Mouse (Mus musculus) CH12.LX (cell line): ENCODE data around the gene Scube3. TPM values are rescaled to one million over a fixed set of nuclear protein-coding genes. Genes with fewer than 3 reads are reported as not detected.

Source experiments
- DNase-seq: peaks from one replicate; pipeline ENCODE4 v3.0.0-alpha.2; 2013; ENCODE audit errors: extremely low read depth
- H3K27ac ChIP-seq: 2 replicates; pipeline ENCODE4 v1.5.1; 2012; ENCODE audit warnings: low read depth, mild to moderate bottlenecking, control low read depth, moderate library complexity; ENCODE audit not compliant: insufficient read depth
- H3K27me3 ChIP-seq: replicated peaks from 2 replicates; pipeline ENCODE3; 2012; ENCODE audit warnings: inconsistent platforms
- H3K36me3 ChIP-seq, 2 experiments: replicated peaks in 1 of 2; 2 replicates each; pipeline versions ENCODE3 to v1.6.1; 2012; ENCODE audit warnings: inconsistent platforms in 1 of 2, low read length in 1 of 2, mild to moderate bottlenecking in 1 of 2, mixed read lengths in 1 of 2, moderate library complexity in 1 of 2; ENCODE audit not compliant: control insufficient read depth in 1 of 2, insufficient read depth in 1 of 2
- H3K4me1 ChIP-seq, 2 experiments: 2 replicates each; pipeline ENCODE4 v1.6.1; 2012; ENCODE audit warnings: inconsistent platforms in 1 of 2, moderate library complexity in 1 of 2; ENCODE audit not compliant: insufficient read depth in 2 of 2, control insufficient read depth in 1 of 2
- H3K4me2 ChIP-seq: 2 replicates; pipeline ENCODE4 v1.6.1; 2012; ENCODE audit warnings: low read depth, mild to moderate bottlenecking, control low read depth; ENCODE audit not compliant: poor library complexity, insufficient read depth, severe bottlenecking
- H3K4me3 ChIP-seq, 3 experiments: fragments of 150-350 bp in 1 of 3; sonication (generic) in 1 of 3; replicated peaks in 1 of 3; 2 replicates each; pipeline versions ENCODE3 to v1.5.1; 2011 to 2012; ENCODE audit warnings: low read depth in 2 of 3, low read length in 2 of 3, mild to moderate bottlenecking in 2 of 3, moderate library complexity in 2 of 3, control low read depth in 1 of 3, improper control_type of control experiment in 1 of 3, inconsistent platforms in 1 of 3, mixed read lengths in 1 of 3; ENCODE audit not compliant: poor library complexity in 1 of 3
- H3K79me2 ChIP-seq: replicated peaks from 2 replicates; pipeline ENCODE4 v1.6.1; 2012; ENCODE audit warnings: mild to moderate bottlenecking, moderate library complexity; ENCODE audit not compliant: control insufficient read depth, poor library complexity, insufficient read depth, severe bottlenecking; ENCODE audit errors: extremely low read depth
- H3K9ac ChIP-seq: 2 replicates; pipeline ENCODE4 v1.6.1; 2012; ENCODE audit warnings: low read depth, mild to moderate bottlenecking, control low read depth, moderate library complexity; ENCODE audit not compliant: insufficient read depth
- H3K9me3 ChIP-seq: replicated peaks from 2 replicates; pipeline ENCODE3; 2012; ENCODE audit warnings: low read length, inconsistent platforms, mixed read lengths
- BHLHE40 ChIP-seq: IDR thresholded peaks from 2 replicates; pipeline ENCODE4 v1.6.1; 2011; ENCODE audit warnings: mild to moderate bottlenecking, low read depth, low read length, improper control_type of control experiment
- CHD1 ChIP-seq: IDR thresholded peaks from 2 replicates; pipeline ENCODE4 v1.6.1; 2012; ENCODE audit warnings: low read depth, low read length, improper control_type of control experiment, inconsistent platforms
- CHD2 ChIP-seq: IDR thresholded peaks from 2 replicates; pipeline ENCODE4 v1.6.1; 2011; ENCODE audit warnings: low read length, improper control_type of control experiment
- CTCF ChIP-seq, 2 experiments: IDR thresholded peaks in 1 of 2; conservative IDR thresholded peaks in 1 of 2; 2 replicates each; pipeline ENCODE4 v1.5.1; 2011 to 2012; ENCODE audit warnings: low read depth in 2 of 2, low read length in 2 of 2, improper control_type of control experiment in 1 of 2, inconsistent platforms in 1 of 2, mild to moderate bottlenecking in 1 of 2, moderate library complexity in 1 of 2
- E2F4 ChIP-seq: IDR thresholded peaks from 2 replicates; pipeline ENCODE4 v1.6.1; 2011; ENCODE audit warnings: low read depth, low read length, improper control_type of control experiment; ENCODE audit not compliant: insufficient replicate concordance
- ELF1 ChIP-seq: IDR thresholded peaks from 2 replicates; pipeline ENCODE4 v1.6.1; 2014; ENCODE audit warnings: low read depth, mild to moderate bottlenecking, inconsistent platforms, low read length, improper control_type of control experiment
- EP300 ChIP-seq: IDR thresholded peaks from 2 replicates; pipeline ENCODE4 v1.6.1; 2011; ENCODE audit warnings: low read length, improper control_type of control experiment
- ETS1 ChIP-seq: conservative IDR thresholded peaks from 2 replicates; pipeline ENCODE4 v1.6.1; 2012; ENCODE audit warnings: low read depth, mild to moderate bottlenecking, inconsistent platforms, low read length, improper control_type of control experiment, moderate library complexity
- GABPA ChIP-seq: IDR thresholded peaks from 2 replicates; pipeline ENCODE4 v1.6.1; 2012; ENCODE audit warnings: low read depth, low read length, improper control_type of control experiment, inconsistent platforms; ENCODE audit not compliant: insufficient replicate concordance
- JUN ChIP-seq: IDR thresholded peaks from 2 replicates; pipeline ENCODE4 v1.6.1; 2011; ENCODE audit warnings: low read depth, mild to moderate bottlenecking, low read length, improper control_type of control experiment, moderate library complexity; ENCODE audit not compliant: insufficient read depth
- JUND ChIP-seq: conservative IDR thresholded peaks from 2 replicates; pipeline ENCODE4 v1.6.1; 2011; ENCODE audit warnings: low read depth, low read length, improper control_type of control experiment
- KAT2A ChIP-seq: IDR thresholded peaks from 2 replicates; pipeline ENCODE4 v1.6.1; 2012; ENCODE audit warnings: low read length, improper control_type of control experiment, inconsistent platforms; ENCODE audit not compliant: insufficient replicate concordance
- MAX ChIP-seq: IDR thresholded peaks from 2 replicates; pipeline ENCODE4 v1.6.1; 2011; ENCODE audit warnings: low read length, improper control_type of control experiment
- MAZ ChIP-seq: IDR thresholded peaks from 2 replicates; pipeline ENCODE4 v1.6.1; 2012; ENCODE audit warnings: low read depth, mild to moderate bottlenecking, inconsistent platforms, low read length, improper control_type of control experiment, moderate library complexity
- MXI1 ChIP-seq: IDR thresholded peaks from 2 replicates; pipeline ENCODE4 v1.6.1; 2011; ENCODE audit warnings: mild to moderate bottlenecking, low read depth, low read length, improper control_type of control experiment
- MYC ChIP-seq: IDR thresholded peaks from 2 replicates; pipeline ENCODE4 v1.6.1; 2011; ENCODE audit warnings: low read depth, mild to moderate bottlenecking, improper control_type of control experiment, low read length
- NELFE ChIP-seq: IDR thresholded peaks from 2 replicates; pipeline ENCODE4 v1.6.1; 2011; ENCODE audit warnings: low read depth, low read length, improper control_type of control experiment
- POLR2A ChIP-seq: IDR thresholded peaks from 2 replicates; pipeline ENCODE4 v1.6.1; 2011; ENCODE audit warnings: low read depth, mild to moderate bottlenecking, improper control_type of control experiment, low read length
- RAD21 ChIP-seq: IDR thresholded peaks from 2 replicates; pipeline ENCODE4 v1.6.1; 2011; ENCODE audit warnings: low read depth, mild to moderate bottlenecking, low read length, improper control_type of control experiment, moderate library complexity
- RCOR1 ChIP-seq: conservative IDR thresholded peaks from 2 replicates; pipeline ENCODE4 v1.6.1; 2012; ENCODE audit warnings: low read depth, mild to moderate bottlenecking, inconsistent platforms, low read length, improper control_type of control experiment
- SIN3A ChIP-seq: IDR thresholded peaks from 2 replicates; pipeline ENCODE4 v1.6.1; 2012; ENCODE audit warnings: low read length, improper control_type of control experiment, inconsistent platforms
- SMC3 ChIP-seq: IDR thresholded peaks from 2 replicates; pipeline ENCODE4 v1.6.1; 2011; ENCODE audit warnings: low read depth, low read length, improper control_type of control experiment
- TBP ChIP-seq: conservative IDR thresholded peaks from 2 replicates; pipeline ENCODE4 v1.6.1; 2011; ENCODE audit warnings: low read depth, low read length, improper control_type of control experiment
- TCF12 ChIP-seq: IDR thresholded peaks from 2 replicates; pipeline ENCODE4 v1.6.1; 2014; ENCODE audit warnings: low read depth, mild to moderate bottlenecking, inconsistent platforms, low read length, improper control_type of control experiment
- UBTF ChIP-seq: IDR thresholded peaks from 2 replicates; pipeline ENCODE4 v1.6.1; 2012; ENCODE audit warnings: low read depth, mild to moderate bottlenecking, inconsistent platforms, low read length, improper control_type of control experiment, moderate library complexity
- USF1 ChIP-seq: IDR thresholded peaks from 2 replicates; pipeline ENCODE4 v1.6.1; 2014; ENCODE audit warnings: low read depth, mild to moderate bottlenecking, inconsistent platforms, low read length, improper control_type of control experiment
- USF2 ChIP-seq: conservative IDR thresholded peaks from 2 replicates; pipeline ENCODE4 v1.6.1; 2011; ENCODE audit warnings: low read depth, low read length, improper control_type of control experiment
- ZC3H11A ChIP-seq: IDR thresholded peaks from 2 replicates; pipeline ENCODE4 v1.6.1; 2012; ENCODE audit warnings: low read depth, mild to moderate bottlenecking, inconsistent platforms, low read length, improper control_type of control experiment
- ZMIZ1 ChIP-seq: IDR thresholded peaks from 2 replicates; pipeline ENCODE4 v1.6.1; 2012; ENCODE audit warnings: low read depth, mild to moderate bottlenecking, inconsistent platforms, low read length, improper control_type of control experiment
- ZNF384 ChIP-seq: IDR thresholded peaks from 2 replicates; pipeline ENCODE4 v1.6.1; 2012; ENCODE audit warnings: low read depth, low read length, improper control_type of control experiment, inconsistent platforms
- dilution Hi-C: fragments of 300-500 bp; cut with MboI; formaldehyde crosslinking; loops from 2 replicates; pipeline ENCODE4 v1.14.3; 2020; ENCODE audit warnings: low sequenced_read_pairs; ENCODE audit not compliant: extremely low pct_unique_long_range_greater_than_20kb, extremely low pct_ligation_motif_present
- in situ Hi-C: fragments of 300-500 bp; cut with MboI; formaldehyde crosslinking; loops from 3 replicates; pipeline ENCODE4 v1.14.3; 2019; ENCODE audit warnings: low sequenced_read_pairs, low pct_ligation_motif_present, low pct_unique_long_range_greater_than_20kb, mixed read lengths
- polyA plus RNA-seq: library from polyadenylated mRNA; unstranded; fragments of >175 nt; gene quantifications from 2 replicates; pipeline ENCODE4 v1.2.1, GENCODE M21; 2012; ENCODE audit warnings: low read depth; ENCODE audit not compliant: insufficient read length
- total RNA-seq, 2 experiments: library from RNA; depleted of rRNA; stranded (reverse); fragments of 300-350 nt in 1 of 2; fragments of >200 nt in 1 of 2; gene quantifications; 2 replicates each; pipeline ENCODE4 v1.2.3; 2012 to 2014

Scube3 gene
- total and polyA plus RNA-seq, 3 experiments = 0.08 to 0.19 TPM; not detected in 1

DNA sequence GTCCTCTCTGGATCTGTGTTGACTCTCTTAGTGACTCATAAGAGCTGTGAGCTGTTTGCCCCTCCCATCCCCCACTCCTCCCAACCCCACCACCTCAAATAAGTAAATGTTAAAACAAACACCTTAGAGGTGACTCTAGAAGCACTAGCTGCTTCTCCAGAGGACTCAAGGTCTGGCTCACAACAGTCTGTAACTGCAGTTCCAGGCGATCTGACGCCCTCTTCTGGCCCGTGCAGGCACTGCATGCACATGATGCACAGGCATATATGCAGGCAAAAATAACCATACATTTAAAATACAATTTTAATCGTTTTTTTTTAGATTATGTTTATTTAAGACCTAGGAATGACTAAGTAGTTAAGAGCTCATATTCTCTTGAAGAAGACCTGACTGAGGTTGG lies 71.3 kb downstream of the Scube3 start:
- no peak overlapping the region for H3K4me2 ChIP-seq
- no peak for DNase-seq
- H3K9me3 ChIP-seq = no peaks in the 10 kb centered on the region
- in situ Hi-C loops = loop anchor here (25.0 kb wide), 1 partner anchor 299 kb away; the partner anchor contains the start of gene Fkbp5
- H3K9ac ChIP-seq = no peak overlapping the region
- H3K36me3 ChIP-seq = peaks cover 20 to 58% of the 10 kb centered on the region in 2 experiments
- H3K4me3 ChIP-seq = no peak overlapping the region
- H3K27ac ChIP-seq = no peak overlapping the region
- dilution Hi-C loops = no loop called here
- no peaks in the 10 kb centered on the region for H3K27me3 ChIP-seq
- H3K79me2 ChIP-seq = peaks cover 32% of the 10 kb centered on the region
- TF ChIP-seq USF1 = no peak
- TF ChIP-seq POLR2A = no peak
- no peak for TF ChIP-seq ZMIZ1
- TF ChIP-seq ETS1 = no peak
- TF ChIP-seq TCF12 = no peak
- TF ChIP-seq JUN = no peak
- peak; percentile 51 to 59 for TF ChIP-seq CTCF (conservative IDR thresholded peaks at IDR 0.05 in 1 of 2, IDR thresholded peaks at IDR 0.05 in 1 of 2; ENCODE audit: low read depth in 2 of 2, low read length in 2 of 2)
- TF ChIP-seq USF2 = no peak
- no peak for TF ChIP-seq CHD1
- no peak for TF ChIP-seq TBP
- no peak for TF ChIP-seq MXI1
- TF ChIP-seq RCOR1 = no peak
- peak; percentile 40 for TF ChIP-seq SMC3
- peak; percentile 22; the same call in 1 of the 2 replicates for TF ChIP-seq NELFE
- TF ChIP-seq KAT2A = no peak
- no peak for TF ChIP-seq SIN3A
- TF ChIP-seq MAX = no peak
- TF ChIP-seq JUND = no peak
- TF ChIP-seq BHLHE40 = no peak
- TF ChIP-seq RAD21 = peak; percentile 19
- no peak for TF ChIP-seq ZC3H11A
- TF ChIP-seq EP300 = no peak
- TF ChIP-seq UBTF = no peak
- TF ChIP-seq ELF1 = no peak
- no peak for TF ChIP-seq GABPA
- no peak for TF ChIP-seq ZNF384
- no peak for TF ChIP-seq MAZ
- 0 out of 2 replicates have a peak, but pooled peaks have one; percentile 33 for TF ChIP-seq CHD2
- no peak for TF ChIP-seq E2F4
- TF ChIP-seq MYC = no peak
- peaks cover 27 to 52% of the 10 kb centered on the region in 2 experiments for H3K4me1 ChIP-seq
